Mouse (Mus musculus) megakaryocyte-erythroid progenitor cell, adult 5-6 weeks (primary cell): ENCODE data around the gene Vmn1r28. TPM values are rescaled to one million over a fixed set of nuclear protein-coding genes. Genes with fewer than 3 reads are reported as not detected.
"Not testable (repeated sequence)": the region's sequence is repeated elsewhere in the genome, so short reads cannot be mapped to it uniquely, and the experiment has no call there.

Experiments used
- ATAC-seq: replicated peaks from 2 replicates; pipeline ENCODE4 v1.8.0; 2016; ENCODE audit warnings: mild to moderate bottlenecking, inconsistent platforms; ENCODE audit not compliant: severe bottlenecking, poor library complexity, low FRiP score, low TSS enrichment
- total RNA-seq, 2 experiments: library from RNA; stranded (forward) in 1 of 2; stranded (reverse) in 1 of 2; fragments of 200-1000, 215-1000 nt in 1 of 2; fragments of >200 nt in 1 of 2; fragmentation: Nextera tagmentation in 1 of 2; gene quantifications; 2 replicates each; pipeline ENCODE4 v1.2.3; 2014 to 2017

Gene Vmn1r28
- not detected in 2 replicates for total RNA-seq (2014; fragmentation: Nextera tagmentation)
- total RNA-seq (2017): not detected in 2 replicates

DNA sequence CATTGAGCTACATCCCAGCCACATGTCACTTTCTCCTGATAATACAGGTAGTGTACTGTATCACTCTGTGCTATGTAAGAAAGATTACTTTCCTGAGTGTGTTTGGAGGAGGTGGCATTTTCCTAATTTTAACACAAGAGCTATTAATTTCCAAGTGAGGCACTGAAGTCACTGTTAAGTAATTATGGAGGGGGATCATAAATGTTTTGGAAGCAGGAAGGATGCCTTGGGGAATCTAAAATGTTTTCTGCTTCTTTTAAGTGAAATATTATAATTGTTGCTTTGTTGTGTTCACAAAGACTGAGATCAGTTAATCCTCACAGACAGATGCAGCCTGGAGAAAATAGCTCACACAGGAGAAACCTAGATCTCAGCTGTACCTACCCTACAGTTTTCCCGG lies at the start of gene Vmn1r28:
Gene Vmn1r28 (plus strand): TSS at position 301 of the 400 bp plus-strand sequence.
- ATAC-seq: no peak

DNA sequence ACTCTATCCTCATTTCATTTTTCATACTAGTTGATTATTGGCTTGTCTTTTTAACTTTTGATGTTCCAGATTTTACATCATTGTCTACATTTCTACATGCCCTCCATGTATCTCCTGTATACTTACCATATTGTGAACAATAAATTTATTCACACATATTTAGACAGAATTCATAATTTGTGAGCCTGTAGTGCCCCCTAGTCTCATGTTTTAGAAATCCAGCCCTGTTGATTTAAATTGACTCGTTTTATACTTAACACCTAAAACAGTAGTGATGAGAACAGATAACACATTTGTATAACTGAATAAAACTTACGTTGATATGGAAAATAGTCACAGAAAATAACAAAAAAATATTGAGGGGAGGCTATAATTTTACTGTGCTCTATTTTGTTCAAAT lies 45.7 kb upstream of the Vmn1r28 start:
- ATAC-seq: no peak

DNA sequence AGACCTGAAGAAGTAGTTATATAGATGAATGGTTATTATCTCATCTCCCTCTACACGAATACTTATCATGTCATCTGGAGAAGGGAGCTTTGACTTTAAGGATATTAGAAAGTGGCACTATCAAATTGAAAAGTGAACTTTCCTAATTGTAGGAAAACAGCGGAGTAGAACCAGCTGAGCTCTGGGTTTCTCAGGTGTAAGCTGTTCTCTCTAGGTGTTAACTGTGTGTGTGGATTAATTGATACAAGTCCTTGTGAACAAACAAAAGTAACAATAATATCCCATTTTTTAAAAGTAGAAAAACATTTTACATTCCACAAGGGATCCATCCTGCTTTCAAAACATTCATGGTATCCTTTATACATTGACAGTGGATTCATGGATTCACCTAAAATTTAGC lies 43.1 kb upstream of the Vmn1r28 start, which contains the start of gene Vmn1r27:
Gene Vmn1r27 (minus strand): TSS at position 101 of the 400 bp plus-strand sequence.
- ATAC-seq: no peak

DNA sequence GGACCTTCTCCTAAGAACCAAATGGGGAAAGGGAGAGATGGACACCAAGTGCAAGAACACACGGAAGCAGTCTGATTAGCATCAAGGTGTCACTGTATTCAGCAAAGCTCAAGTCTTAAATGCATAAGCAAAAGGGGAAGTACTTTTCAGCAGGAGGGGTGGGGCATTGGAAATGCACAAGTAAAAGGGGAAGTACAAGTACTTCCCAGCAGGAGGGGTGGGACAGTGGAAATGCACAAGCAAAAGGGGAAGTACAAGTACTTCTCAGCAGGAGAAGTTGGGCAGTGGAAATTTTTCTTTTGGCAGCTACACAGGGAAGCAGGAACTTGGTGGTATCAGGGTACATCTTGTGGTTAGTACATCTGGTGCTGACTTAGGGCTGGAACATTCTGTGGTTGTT lies 17.8 kb downstream of the Vmn1r28 start:
- ATAC-seq: not testable (repeated sequence)

DNA sequence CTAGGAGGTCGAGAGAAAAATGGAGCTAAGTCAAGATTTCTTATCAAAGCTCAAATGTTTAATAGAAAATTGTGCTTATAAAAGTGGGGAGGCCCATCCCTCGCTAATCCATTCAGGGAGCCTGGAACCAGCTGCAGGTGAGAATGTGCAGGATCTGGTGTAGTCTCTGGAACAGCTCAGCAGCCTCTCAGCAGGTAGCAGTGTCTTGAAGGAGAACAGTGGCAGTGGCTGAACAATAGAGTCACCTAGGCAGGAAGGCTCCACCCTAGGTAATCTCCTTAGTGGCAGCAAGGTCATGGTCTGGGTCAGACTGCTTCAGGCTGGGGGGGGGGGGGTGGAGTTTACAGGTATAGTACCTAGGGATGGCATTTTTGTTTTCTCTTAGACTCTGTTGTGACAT lies 30.4 kb downstream of the Vmn1r28 start:
- no peak for ATAC-seq

DNA sequence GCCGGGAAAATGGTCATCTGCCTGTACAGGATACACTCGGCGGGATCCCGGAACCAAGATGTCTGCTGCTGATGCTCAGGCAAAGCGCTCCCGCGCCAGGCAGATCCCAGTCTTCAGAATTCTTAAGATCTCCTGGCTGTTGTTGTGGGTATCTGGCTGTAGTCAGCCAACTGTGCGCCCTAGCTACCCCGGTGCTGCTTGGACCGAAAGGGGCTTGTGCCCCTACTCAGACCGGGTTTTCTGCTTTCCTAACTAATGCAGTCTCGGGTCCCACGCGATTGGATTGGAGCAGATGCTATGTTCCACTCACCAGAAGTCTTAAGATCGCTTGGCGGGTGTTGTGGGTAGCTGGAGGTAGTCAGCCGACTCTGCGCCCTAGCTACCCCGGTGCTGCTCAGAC lies 36.7 kb downstream of the Vmn1r28 start:
- not testable (repeated sequence) for ATAC-seq

DNA sequence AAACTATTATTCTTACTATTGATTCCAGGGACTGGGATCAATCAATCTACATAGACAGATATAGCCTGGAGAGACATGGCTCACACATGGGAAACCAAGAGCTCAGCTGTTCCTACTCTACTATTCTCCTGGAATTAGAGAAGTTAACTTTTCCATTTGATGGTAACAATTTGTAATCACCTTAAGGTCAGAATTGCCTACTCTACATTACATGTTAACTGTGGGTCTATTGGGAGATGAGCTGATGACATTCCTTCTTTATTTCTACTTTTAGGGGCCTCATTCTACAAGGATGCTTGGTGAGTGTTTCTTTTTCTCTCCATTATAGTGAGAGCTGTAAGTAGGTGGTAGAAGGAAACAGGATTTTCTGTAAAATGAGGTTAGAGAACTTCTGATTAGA lies 39.4 kb downstream of the Vmn1r28 start, which contains the start of gene Vmn1r29:
Gene Vmn1r29 (plus strand): TSS at position 301 of the 400 bp plus-strand sequence.
- ATAC-seq: no peak

Other genes starting within 250 kb of the Vmn1r28 start
- not detected in 2 replicates for gene Vmn1r26, start 246.9 kb upstream of the Vmn1r28 start, total RNA-seq (2014; fragmentation: Nextera tagmentation)
- not detected in 2 replicates for gene Vmn1r26, start 246.9 kb upstream of the Vmn1r28 start, total RNA-seq (2017)
- gene Vmn1r27, start 43.2 kb upstream of the Vmn1r28 start, total RNA-seq (2014; fragmentation: Nextera tagmentation): not detected in 2 replicates
- not detected in 2 replicates for gene Vmn1r27, start 43.2 kb upstream of the Vmn1r28 start, total RNA-seq (2017)
- not detected in 2 replicates for gene Vmn1r29, start 39.5 kb downstream of the Vmn1r28 start, total RNA-seq (2014; fragmentation: Nextera tagmentation)
- gene Vmn1r29, start 39.5 kb downstream of the Vmn1r28 start, total RNA-seq (2017): not detected in 2 replicates
- not detected in 2 replicates for gene Vmn1r30, start 181.3 kb downstream of the Vmn1r28 start, total RNA-seq (2014; fragmentation: Nextera tagmentation)
- gene Vmn1r30, start 181.3 kb downstream of the Vmn1r28 start, total RNA-seq (2017): not detected in 2 replicates
- gene Vmn1r31, start 213.3 kb downstream of the Vmn1r28 start, total RNA-seq (2014; fragmentation: Nextera tagmentation): not detected in 2 replicates
- not detected in 2 replicates for gene Vmn1r31, start 213.3 kb downstream of the Vmn1r28 start, total RNA-seq (2017)